Mouse (Mus musculus): ENCODE data around the gene Vmn2r92. TPM values are rescaled to one million over a fixed set of nuclear protein-coding genes. Genes with fewer than 3 reads are reported as not detected.

The Vmn2r92 gene
- 0.06 TPM in 1 of 2 replicates, not detected in the other for total RNA-seq (2023)

DNA sequence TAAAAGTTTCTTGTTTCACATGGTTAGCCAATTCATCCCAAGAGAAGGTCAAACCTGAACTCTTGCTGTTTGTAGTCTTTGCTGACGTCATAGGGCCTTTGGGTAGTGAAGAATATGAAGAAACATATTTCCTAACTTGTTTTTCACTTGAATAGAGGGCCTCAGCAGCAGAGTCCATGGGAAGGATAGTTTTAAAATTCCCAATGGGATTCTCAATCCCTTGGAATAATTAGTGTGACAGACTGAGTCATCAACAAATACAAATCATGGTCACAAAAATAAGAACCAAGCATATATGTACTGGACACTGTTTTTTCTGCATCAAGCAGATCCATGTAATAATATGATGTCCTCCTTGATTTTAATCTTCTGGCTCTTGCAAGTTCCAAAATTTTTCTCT lies at the start of gene Vmn2r92:
Gene Vmn2r92, plus strand, starts transcription at position 301 of the 400 bp plus-strand sequence.

Other genes starting within 250 kb of the Vmn2r92 start
- gene Fpr-rs4, start 130.2 kb upstream of the Vmn2r92 start, total RNA-seq (2023): not detected in 2 replicates
- gene Vmn2r124, start 102.5 kb upstream of the Vmn2r92 start, total RNA-seq (2023): not detected in 2 replicates
- gene Vmn2r91, start 66.9 kb upstream of the Vmn2r92 start, total RNA-seq (2023): not detected in 2 replicates
- not detected in 2 replicates for gene Vmn2r94, start 125.9 kb downstream of the Vmn2r92 start, total RNA-seq (2023)
- gene Vmn2r93, start 146.2 kb downstream of the Vmn2r92 start, total RNA-seq (2023): not detected in 2 replicates